Mouse (Mus musculus): ENCODE measurements around the gene Smarcc2. TPM values are rescaled to one million over a fixed set of nuclear protein-coding genes. Genes with fewer than 3 reads are reported as not detected.
A peak's percentile ranks its signal among the peaks of the same experiment; 100 is the strongest.

Smarcc2 gene
- total RNA-seq, 2 experiments from 2014 or later = 75.8 to 78.4 TPM

DNA sequence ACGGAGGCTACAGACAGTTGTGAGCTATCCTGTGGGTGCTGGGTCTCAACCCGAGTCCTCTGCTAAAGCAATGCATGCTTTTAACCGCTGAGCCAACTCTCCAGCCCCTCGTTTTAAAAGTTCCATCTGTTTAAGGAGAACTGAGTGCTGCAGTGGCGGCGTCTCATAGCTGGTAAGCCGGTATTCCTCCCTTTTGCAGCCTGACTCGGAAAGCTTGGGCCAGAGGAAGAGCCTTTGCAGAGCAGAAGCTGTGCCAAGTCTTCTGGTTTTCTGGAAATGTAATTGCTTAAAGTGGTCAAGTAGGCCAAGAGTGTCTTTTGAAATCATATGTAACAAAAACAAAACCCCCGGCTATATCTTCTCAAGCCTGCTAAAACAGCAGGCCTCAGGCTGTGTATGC lies 49.2 kb downstream of the Smarcc2 start:
- intact Hi-C loops (cut with DNase I) = loop anchor here (5.0 kb wide), 1 partner anchor 34 kb away; no protein-coding TSS in a partner anchor
- no peak for DNase-seq (ENCODE audit: low spot score)

DNA sequence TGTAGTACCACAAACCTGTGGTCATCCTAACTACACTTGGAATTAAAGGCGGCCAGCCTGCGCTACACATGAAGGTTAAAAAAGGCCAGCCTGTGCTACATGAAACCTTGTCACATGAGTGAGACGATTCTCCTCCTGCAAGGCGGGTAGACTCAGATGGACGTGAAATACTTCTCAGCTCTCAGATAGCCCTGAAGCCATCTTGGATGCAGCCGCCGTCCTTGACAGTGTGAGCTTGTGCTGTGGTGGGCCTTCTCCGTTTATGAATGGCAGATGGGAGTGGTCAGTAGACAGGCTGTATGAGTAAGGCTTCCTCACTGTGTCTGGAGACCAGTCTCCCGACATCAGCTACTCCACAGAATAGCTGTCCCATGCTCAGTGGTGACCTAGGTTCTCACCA lies 50.2 kb downstream of the Smarcc2 start:
- intact Hi-C loops (cut with DNase I) = loop anchor here (5.0 kb wide), 1 partner anchor 33 kb away; no protein-coding TSS in a partner anchor
- no peak for DNase-seq (ENCODE audit: low spot score)

DNA sequence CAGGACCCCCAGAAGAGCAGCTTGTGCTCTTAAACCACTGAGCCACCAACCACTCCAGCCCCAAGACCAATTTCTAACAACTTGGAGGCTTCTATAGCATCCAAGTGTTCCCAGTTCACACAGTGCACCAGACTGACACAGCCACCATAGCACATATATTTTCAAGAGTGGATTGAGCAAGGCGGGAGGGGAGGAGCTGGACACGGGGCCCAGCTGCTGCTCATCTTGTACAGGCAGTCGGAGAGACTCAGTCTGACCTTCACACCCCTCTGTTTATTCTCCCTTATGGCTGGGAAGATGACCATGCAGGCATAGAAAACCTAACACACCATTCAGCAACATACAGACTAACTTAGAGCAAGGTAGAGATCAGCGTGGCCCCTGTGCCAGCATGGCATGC lies 50.8 kb downstream of the Smarcc2 start:
- no peak for DNase-seq (ENCODE audit: low spot score)
- intact Hi-C loops (cut with DNase I) = loop anchor here (5.0 kb wide), 1 partner anchor 32 kb away; no protein-coding TSS in a partner anchor

DNA sequence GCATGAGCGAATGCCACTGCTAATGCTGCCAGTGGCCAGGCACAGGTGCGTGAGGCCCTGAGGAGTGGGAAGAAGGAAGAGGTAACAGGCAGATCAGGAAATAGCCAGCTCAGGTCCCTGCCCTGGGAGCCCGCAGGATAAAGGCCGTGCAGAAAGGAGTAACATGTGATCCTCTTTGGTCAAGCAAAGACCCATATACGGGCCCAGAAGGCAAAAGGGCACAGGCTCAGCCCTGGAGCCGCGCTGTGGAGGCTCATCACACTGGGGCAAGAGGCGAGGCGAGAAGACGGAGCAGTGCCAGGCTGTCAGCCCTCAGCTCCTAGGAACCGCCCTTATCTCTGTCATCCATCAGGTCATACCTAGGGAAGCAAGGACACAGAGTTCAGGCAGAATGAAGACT lies 51.3 kb downstream of the Smarcc2 start:
- DNase-seq (ENCODE audit: low spot score) = no peak
- intact Hi-C loops (cut with DNase I) = no loop called here

DNA sequence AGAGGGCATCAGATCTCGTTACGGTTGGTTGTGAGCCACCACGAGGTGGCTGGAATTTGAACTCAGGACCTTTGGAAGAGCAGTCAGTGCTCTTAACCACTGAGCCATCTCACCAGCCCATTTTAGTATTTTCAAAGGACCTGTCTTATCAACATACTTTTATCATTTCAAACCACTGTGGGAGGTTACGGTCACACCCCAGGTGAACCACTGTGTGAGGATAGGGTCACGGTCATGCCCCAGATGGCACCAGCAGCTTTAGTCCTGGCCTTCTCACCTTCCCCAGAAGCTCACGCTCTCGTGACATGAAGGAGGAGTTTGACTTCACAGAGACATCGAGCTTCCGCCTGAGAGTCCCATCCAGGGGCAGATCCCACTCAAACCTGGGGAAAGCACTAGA lies 52.1 kb downstream of the Smarcc2 start:
- intact Hi-C loops (cut with DNase I) = no loop called here
- DNase-seq (ENCODE audit: low spot score) = no peak

DNA sequence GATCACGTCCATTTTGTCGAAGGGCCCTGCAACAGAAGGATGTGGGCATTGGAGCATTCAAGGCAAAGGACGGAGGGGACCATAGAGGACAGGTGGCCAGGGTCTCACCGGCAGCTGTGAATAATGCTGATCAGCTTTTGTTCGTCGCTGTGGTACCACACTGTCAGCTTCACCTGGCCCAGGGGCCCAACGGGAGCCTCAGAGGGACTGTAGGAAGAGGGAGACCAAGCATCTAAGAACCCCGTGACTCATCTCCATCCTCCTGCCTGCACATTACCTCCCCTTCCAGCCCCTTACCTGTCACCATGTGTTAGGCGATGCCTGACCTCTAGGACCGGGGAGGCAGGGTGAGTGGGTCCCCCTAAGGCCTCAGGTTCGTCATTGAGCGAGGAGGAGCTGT lies 52.7 kb downstream of the Smarcc2 start:
- DNase-seq (ENCODE audit: low spot score) = no peak
- intact Hi-C loops (cut with DNase I) = no loop called here

DNA sequence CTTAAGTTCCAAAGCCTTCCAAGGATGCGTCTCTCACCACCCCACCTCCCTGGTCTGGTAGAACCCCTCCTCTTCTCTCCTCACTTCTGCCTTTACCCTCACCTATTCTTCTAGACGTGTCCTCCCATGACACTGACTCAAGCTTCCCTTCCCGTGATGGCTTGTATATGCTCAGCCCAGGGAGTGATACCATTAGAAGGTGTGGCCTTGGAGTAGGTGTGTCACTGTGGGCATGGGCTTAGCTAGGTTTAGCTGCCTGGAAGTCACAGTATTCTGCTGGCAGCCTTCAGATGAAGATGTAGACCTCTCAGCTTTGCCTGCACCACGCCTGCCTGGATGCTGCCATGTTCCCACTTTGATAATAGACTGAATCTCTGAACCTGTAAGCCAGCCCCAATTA lies 56.0 kb downstream of the Smarcc2 start:
- no peak for DNase-seq (ENCODE audit: low spot score)
- intact Hi-C loops (cut with DNase I) = no loop called here

DNA sequence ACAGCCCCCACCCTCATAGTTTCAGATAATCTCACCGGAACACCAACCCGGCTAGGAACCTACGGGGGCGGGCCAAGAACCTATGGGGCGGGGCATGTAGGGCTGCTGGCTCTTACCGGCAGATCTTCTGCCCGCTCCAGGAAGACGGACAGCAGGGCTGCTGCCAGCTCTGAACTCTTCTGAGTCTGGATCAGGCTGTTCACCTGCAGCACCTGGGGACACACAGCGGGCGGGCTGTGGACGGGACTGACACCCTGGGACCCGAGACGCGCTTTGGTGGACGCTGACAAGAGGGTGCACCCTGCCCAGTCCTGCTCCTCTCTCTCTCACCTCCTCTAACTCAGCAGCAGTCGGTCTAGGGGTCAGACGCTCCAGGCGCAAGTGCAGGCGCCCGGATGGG lies 57.0 kb downstream of the Smarcc2 start:
- intact Hi-C loops (cut with DNase I) = no loop called here

DNA sequence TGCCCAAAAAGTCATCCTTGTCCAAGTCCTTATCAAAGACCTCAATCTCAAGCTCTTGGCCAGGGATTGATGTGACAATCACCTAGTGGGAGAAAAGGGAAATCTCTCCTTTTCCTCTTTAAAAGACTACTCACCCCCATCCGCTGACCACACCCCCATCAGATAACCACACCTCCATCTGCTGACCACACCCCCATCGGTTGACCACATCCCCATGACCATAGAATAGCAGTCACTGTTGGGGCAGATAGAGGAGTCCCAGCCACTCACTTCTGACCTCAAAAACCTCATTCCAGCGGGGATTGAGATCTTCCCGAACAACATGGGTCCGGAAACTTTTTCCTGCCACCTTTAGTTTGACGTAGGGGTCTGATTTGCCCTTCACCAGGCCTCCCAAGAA lies 57.6 kb downstream of the Smarcc2 start:
- intact Hi-C loops (cut with DNase I) = no loop called here
- no peak for DNase-seq (ENCODE audit: low spot score)

More for the DNA sequence above, 57.0 kb downstream of the Smarcc2 start:
- no peak for DNase-seq (ENCODE audit: low spot score)

DNA sequence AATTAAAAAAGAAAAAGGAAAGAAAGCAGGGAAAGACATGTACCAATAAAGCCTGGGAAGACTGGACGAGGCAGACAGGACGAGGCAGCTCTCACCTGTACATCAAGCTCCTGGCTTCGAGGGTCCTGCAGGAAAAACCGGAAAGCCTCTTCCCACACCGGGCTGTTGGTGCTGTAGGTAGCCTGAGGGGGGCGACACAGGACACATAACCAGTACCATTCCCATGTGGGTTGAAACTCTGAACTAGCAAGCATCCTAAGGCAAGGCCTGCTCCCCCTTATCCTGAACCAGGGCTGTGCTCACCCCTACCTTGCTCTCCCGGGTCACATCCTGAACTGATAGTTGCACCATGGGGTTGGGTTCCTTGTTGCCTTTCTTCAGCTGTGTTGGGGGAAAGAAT lies 59.8 kb downstream of the Smarcc2 start:
- DNase-seq (ENCODE audit: low spot score) = no peak
- intact Hi-C loops (cut with DNase I) = loop anchor here (2.0 kb wide), 1 partner anchor 16 kb away; no protein-coding TSS in a partner anchor

DNA sequence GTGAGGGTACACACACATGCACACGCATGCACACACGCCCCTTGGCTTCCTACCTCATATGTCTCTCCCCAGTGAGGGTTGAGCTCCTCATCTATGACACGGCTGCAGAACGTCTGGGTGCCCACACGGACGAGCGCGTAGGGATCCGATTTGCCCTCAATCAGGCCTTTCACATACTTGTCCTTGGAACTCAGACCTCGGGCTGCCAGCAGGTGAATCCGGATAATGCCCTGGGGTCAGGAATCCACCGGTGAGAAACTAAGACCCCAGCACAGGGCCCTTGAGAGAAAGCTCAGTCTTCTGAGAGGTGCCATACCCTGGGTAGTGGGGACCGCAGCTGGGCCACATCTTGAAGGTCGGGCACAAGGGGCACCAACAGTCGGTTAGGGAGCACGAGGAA lies 61.5 kb downstream of the Smarcc2 start:
- intact Hi-C loops (cut with DNase I) = no loop called here

DNA sequence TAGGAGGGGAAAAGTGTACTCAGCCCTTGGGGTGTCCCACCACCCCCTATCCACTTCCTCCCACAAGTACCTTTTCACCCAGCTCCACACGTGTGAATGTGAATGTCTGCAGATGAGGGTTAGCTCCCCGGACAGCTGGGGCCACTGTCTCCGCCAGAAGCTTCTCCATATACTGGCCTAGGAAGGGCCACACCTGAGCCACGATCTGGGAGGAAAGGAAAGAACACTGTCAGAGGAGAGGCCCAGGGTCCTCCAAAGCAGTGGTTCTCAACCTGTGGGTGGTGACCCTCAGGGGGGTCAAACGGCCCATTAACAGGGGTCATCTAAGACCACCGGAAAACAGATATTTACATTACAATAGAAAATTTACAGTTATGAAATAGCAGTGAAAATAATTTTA lies 63.3 kb downstream of the Smarcc2 start:
- intact Hi-C loops (cut with DNase I) = no loop called here

More for the DNA sequence above, 61.5 kb downstream of the Smarcc2 start:
- no peak for DNase-seq (ENCODE audit: low spot score)

DNA sequence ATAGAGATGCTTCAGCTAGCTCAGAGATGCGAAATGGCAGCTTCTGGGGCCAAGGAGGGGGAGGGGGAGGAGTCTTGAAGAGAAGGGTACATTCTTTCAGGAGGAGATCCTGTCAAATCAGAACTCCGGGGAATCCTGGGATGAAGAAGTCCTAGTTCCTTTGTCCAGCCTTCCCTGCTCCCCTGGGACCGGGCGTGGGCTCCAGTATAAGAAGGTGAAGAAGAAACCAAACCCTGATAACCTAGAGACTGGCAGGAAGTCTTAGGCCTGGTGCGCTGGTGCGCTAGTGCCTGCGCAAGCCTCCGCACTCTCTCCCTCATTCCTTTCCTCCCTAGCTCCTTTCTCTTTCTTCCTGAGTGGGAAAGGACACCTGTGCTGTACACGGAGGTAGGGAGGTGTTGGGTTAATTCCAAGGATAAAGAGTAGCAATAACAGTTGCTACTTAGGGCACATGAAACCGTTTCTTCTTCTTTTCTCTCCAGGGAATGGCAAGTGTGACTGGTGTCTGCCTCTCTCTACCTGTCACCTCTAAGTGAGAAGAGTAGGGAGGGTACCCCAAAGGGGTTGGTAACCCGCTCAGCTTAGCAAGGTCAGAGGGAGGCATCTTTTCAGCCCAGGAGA lies 65.2 kb downstream of the Smarcc2 start:
- DNase-seq (ENCODE audit: low spot score) = no peak
- intact Hi-C loops (cut with DNase I) = no loop called here

More for the DNA sequence above, 63.3 kb downstream of the Smarcc2 start:
- DNase-seq (ENCODE audit: low spot score) = no peak

DNA sequence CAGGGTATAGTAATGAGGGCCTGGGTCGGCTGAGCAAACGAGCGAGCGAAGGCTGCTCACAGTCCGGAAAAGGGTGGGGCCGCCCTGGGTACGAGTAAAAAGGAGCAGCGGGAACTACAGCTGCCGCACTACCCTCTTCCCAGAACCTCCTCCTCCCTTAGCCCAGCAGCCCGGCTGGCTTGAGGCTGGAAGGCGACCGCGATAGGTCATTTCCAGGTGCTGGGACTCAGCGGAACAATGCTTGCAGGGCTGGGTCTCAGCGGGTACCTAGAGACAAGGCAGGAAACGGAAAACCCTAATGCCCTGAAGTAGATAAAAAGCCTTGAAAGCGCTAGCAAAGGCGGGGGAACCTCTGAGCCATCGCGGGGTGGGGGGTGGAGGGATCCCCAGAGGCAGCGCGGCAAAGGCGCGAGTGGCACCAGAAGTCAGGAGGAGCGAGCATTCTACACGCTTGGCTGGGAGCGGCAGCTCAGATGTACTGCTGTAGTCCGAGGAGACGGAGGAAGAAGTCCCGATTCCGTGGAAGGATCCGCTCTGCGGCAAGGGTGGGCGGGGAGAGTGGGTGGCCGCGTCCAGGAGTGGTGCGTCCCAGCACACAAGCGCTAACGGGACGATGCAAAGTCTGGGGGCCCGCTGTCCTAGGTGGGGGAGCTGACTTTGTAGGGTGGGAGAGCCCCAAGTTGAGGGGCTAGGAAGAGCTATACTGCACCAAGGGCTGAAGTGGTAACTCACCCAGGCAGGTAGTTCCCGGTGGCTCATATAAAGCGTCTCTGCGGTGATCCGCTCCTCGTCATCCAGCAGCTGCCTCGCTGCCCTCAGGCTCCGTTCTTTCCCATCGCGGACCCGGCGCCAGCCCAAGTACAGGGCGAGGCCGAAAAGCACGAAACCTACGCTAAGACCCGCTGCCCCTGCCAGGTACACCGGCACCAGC lies 65.9 kb downstream of the Smarcc2 start:
- no peak for DNase-seq (ENCODE audit: low spot score)
- intact Hi-C loops (cut with DNase I) = loop anchor here (5.0 kb wide), 2 partner anchors 33 to 63 kb away; partner anchors contain the start of gene Myl6

DNA sequence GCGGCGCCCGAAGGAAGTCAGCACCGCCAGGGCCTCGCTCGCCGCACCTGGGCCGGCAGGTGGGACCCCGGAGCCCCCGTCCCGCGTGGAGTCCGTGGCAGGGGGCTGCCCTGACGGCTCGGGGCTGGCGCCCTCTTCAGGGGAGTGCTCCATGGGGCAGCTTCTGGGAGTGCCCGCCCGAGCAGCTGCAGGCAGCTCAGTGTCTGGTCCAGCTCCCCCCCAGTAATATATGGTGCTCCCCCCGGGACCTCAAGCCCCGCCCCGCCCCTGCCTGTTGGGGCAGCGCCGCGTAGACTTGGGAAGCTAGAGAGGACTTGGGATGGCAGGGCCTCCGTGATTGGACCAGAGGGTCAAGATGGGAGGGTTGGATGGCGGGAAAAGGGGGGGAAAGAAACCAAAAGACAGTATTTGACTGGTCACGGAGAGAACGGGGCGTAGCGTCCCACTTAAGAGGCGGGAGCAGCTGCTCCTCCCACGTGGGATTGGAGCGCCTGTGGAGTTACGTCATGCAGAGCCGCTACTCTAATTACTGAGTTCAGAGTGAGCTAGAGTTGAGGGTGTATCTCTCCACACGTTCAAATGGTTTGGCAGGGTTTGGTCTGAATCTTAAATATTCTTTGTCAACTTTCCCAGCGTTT lies 66.7 kb downstream of the Smarcc2 start, which contains the start of gene Esyt1:
Gene Esyt1, minus strand, starts transcription at position 201 of the 638 bp plus-strand sequence.
- peak; percentile 95 for DNase-seq (ENCODE audit: low spot score)
- intact Hi-C loops (cut with DNase I) = loop anchor here (5.0 kb wide), 2 partner anchors 33 to 63 kb away; partner anchors contain the start of gene Myl6

DNA sequence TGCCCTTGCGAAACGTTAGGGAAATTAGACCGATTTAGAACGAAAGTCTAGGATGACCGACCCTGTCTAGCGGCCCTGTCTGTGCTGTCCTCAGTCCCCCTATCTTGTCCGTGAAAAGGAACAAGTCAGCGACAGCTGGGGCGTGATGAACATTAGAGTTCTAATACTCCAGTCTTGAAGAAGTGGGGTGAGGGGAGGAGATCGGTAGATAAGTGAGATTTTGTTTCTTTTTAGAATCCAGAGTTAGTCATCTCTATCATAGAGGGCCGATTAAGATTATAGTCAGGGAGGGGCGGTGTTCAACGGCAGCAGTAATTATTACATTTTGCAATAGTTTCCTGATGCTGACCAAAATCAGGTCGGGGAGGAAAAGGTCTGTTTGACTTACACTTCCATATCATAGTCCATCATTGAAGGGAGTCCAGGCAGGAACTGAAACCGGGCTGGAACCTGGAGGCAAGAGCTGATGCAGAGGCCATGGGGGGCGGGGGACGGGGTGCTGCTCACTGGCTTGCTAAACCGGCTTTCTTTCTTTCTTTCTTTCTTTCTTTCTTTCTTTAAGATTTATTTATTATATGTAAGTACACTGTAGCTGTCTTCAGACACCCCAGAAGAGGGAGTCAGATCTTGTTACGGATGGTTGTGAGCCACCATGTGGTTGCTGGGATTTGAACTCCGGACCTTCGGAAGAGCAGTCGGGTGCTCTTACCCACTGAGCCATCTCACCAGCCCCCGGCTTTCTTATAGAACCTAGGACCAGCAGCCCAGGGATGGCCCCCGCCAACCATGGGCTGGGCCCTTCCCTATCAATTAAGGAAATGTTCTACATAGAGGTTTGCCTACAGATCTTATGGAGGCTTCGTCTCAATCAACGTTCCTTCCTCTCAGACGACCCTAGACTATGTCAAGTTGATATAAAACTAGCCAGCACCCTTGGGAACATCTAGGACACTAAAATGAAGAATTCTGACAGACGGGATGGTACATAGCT lies 67.6 kb downstream of the Smarcc2 start:
- DNase-seq (ENCODE audit: low spot score) = no peak
- intact Hi-C loops (cut with DNase I) = loop anchor here (5.0 kb wide), 2 partner anchors 34 to 64 kb away; partner anchors contain the start of gene Myl6

DNA sequence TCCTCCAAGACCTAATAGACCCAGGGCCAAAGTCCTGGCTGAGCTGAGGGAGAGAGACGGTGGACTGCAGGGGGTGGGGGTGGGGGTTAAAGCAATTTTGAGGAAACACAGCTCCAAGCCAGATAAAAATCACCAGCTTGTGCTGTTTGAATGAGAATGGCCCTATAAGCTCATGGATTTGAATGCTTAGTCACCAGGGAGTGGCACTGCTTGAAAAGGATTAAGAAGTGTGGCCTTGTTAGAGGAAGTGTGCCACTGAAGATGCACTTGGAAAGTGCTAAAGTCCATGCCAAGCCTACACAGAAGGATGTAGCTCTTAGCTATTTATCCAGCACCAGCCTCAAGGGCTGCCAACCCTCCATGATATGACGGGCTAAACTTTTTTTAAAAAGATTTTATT lies 76.2 kb downstream of the Smarcc2 start:
- intact Hi-C loops (cut with DNase I) = loop anchor here (2.0 kb wide), 1 partner anchor 16 kb away; no protein-coding TSS in a partner anchor
- no peak for DNase-seq (ENCODE audit: low spot score)

DNA sequence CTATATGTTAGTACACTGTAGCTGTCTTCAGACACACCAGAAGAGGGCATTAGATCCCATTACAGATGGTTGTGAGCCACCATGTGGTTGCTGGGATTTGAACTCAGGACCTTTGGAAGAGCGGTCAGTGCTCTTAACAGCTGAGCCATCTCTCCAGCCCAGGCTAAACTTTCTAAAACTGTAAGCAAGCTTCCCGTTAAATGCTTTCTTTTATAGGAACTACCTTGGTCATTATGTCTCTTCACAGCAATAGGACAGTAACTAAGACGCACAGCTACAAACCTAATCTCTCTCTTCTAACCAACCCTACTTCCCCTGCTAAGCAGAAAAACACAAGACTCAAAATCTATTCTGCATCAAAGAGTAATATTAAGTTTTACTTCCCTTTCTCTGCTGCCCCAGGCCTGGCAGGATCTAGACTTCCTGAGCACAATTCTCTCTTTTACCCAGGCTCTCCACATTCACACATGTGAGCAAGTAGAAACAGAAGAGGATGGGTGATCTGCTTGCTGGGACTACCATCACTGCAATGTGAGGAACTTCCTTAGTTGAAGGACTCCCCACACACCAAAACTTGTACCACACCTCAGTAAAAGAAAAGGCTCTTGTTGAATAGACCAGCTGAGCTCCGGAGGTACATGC lies 76.7 kb downstream of the Smarcc2 start:
- no peak for DNase-seq (ENCODE audit: low spot score)
- intact Hi-C loops (cut with DNase I) = loop anchor here (2.0 kb wide), 2 partner anchors 17 to 77 kb away; partner anchors contain the start of gene Smarcc2
